Mouse (Mus musculus): ENCODE measurements around the gene Actr3b.

DNA sequence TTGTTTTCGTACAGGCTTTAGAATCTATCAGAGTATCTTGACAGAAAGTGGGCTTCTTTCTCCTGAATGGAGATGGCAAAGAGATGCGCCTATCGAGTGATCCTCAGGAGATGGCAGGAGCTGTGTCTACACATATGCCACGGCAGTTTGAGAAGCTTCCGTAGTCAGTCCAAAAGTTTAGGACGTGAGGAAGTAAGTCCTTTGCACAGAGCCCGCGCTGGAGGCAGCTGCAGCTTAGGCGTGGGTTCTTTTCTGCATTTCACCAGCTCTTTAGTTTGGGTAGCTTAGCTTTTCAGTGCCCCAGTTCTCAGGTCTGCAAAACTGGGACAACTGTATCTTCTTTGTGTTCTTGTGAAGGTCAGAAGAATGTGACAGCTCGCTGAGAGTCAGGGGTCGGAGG is 38.0 kb downstream of the Actr3b start:
- TF ChIP-seq TAL1 (conservative IDR thresholded peaks at IDR 0.05; ENCODE audit: low read depth, low read length) (no peak), CTCF (IDR thresholded peaks at IDR 0.05; ENCODE audit: low read depth, low read length) (no peak), GATA1 (IDR thresholded peaks at IDR 0.05; ENCODE audit: borderline replicate concordance, low read length) (no peak), GATA2 (IDR thresholded peaks at IDR 0.05; ENCODE audit: borderline replicate concordance, low read depth, low read length) (no peak)
